Mouse (Mus musculus) heart, adult 2 months (tissue): ENCODE results near the gene Ppp1r2.

ENCODE experiments used
- CTCF ChIP-seq: fragments of 200-600 bp; IDR thresholded peaks from 2 replicates; pipeline ENCODE4 v1.8.1; 2022; ENCODE audit warnings: antibody characterized with exemption, mild to moderate bottlenecking, moderate library complexity
- POLR2A ChIP-seq: fragments of 200-500 bp; IDR thresholded peaks from 2 replicates; pipeline ENCODE4 v1.6.1; 2011; ENCODE audit warnings: mild to moderate bottlenecking, low read depth, low read length, control low read depth; ENCODE audit not compliant: insufficient read depth

- TF ChIP-seq CTCF, result no peak
- peak; percentile 20; the same call in 1 of the 2 replicates for TF ChIP-seq POLR2A
Observed at GRCm38 (mm10) chr16:31276539-31276938, 1.5 kb upstream of the Ppp1r2 start.
